Mouse (Mus musculus): ENCODE data around the gene Phyhd1.

- TF ChIP-seq CTCF (IDR thresholded peaks at IDR 0.05; ENCODE audit: low read depth) (no peak), EP300 (optimal IDR thresholded peaks at IDR 0.05) (no peak)
These were observed 14.7 kb downstream of the Phyhd1 start, which contains the start of gene Gm28038 for GRCm38 (mm10) chr2:30280743-30281142.
